Mouse (Mus musculus) E14TG2a.4 (cell line): ENCODE measurements around the gene Hfm1.

Experiments
- CTCF ChIP-seq: conservative IDR thresholded peaks from 2 replicates; pipeline ENCODE4 v1.5.1; 2014; ENCODE audit warnings: low read length
- NANOG ChIP-seq: IDR thresholded peaks from 2 replicates; pipeline ENCODE4 v1.6.1; 2014; ENCODE audit warnings: borderline replicate concordance, low read length, mixed read lengths

DNA sequence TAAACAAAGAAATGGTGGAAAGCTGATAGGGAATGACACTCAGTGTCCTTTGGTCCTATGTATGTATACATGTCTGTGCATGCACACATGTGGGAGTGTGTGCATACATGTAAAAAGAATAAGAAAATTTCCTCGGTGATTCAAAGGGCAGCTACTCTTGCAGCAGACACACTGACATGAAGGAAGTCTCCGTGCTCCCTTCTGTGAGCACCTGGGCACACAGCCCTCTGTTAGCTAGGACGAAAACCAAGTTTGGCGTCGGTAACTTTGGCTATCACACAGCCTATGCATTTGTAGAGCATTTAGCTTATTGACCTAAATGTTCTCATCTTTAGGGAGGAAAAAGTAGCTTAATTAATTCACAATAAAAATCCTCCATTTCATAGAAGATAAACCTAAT is 101.4 kb downstream of the Hfm1 start:
- TF ChIP-seq CTCF = no peak
- TF ChIP-seq NANOG = no peak
